Mouse (Mus musculus): ENCODE measurements around the gene Msh2. TPM values are rescaled to one million over a fixed set of nuclear protein-coding genes. Genes with fewer than 3 reads are reported as not detected.
A peak's percentile ranks its signal among the peaks of the same experiment; 100 is the strongest.
"Not testable (repeated sequence)": the region's sequence is repeated elsewhere in the genome, so short reads cannot be mapped to it uniquely, and the experiment has no call there.

The Msh2 gene
- 10 to 100 TPM; 12.8 to 17.1 TPM for total RNA-seq (2021)

DNA sequence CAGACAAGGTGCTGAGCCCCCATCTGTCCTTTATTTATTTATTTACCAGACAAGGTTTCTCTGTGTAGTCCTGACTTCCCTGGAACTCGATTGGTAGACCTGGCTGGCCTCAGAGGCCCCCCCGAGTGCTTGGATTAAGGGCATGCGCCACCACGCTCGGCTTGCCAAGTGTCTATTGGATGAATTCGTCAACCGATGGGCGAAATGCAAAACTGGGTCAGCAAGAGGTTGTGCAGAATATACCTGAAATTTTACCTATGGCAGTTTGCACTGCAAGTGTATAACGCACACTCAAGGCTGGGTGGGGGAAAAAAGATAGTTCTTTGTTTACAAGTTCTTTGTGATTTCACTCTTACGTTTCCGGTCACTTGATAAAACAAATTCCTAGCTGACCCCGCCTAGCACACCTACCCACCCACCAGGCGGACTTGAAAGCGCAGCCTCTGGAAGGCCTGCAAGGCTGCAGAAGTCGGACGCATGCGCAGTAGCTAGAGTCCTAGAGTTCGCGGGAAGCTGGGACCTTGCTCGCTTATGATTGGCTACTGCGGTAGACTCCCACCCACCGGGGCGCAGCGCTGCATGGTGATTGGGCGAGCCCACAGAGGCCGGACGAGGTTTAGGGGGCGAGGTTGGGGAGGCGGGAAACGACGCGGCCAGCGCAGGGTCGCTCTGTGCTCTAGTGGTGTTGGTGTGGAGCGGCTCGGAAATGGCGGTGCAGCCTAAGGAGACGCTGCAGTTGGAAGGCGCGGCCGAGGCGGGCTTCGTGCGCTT is at the start of gene Msh2:
TSS of gene Msh2 (plus strand) at position 441 of the 771 bp plus-strand sequence.
- intact Hi-C loops (cut with DNase I): loop anchor here (10.0 kb wide), 2 partner anchors 207 to 393 kb away; partner anchors contain the start of gene Fbxo11
- peak; percentile 96 for DNase-seq

DNA sequence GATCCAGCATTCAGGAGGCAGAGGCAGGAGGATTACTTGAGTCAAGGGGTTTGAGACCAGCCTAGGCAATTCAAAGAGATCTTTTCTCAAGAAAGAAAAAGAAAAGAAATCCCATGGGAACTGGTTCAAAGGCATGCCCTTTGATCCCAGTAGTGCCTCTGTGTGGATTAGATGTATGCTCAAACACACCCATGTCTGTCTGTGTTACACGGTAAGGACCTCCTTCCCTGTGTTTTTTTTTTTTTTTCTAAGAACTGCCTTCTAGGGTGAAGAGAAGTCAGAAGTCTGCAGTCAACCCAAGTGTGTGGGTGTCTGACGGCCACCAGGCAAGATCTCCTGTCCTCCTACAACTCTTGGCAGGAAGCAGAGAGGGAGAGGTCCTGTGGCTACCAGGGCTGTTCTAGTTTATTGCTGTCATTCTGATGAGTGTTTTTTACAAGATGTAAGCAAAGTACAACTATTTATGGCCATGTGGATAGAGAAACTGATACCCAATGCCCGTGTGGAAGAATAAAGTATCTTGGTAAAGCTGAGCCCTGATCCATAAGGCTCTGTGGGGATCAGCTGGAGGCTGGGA is 46.5 kb upstream of the Msh2 start:
- intact Hi-C loops (cut with DNase I): no loop called here
- DNase-seq: no peak

DNA sequence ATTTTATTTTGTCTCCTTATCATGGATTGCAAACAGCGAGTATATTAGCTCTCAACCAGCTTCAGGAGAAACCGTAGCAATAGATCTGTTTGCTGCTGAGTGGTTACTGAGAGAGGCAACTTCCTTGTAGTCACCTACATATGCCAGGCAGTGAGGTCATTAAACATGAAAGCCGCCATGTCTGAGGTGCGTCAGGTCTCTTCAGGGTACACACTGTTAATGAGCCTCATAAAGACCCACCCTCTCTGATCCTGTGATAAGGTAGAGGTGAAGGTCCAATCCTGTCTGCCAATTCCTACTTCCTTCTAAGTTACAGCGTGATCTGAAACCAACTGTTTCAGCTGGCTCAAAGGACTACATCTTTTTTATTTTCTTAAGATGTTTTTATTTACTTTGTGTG is 44.0 kb upstream of the Msh2 start:
- no peak for DNase-seq
- intact Hi-C loops (cut with DNase I): no loop called here

DNA sequence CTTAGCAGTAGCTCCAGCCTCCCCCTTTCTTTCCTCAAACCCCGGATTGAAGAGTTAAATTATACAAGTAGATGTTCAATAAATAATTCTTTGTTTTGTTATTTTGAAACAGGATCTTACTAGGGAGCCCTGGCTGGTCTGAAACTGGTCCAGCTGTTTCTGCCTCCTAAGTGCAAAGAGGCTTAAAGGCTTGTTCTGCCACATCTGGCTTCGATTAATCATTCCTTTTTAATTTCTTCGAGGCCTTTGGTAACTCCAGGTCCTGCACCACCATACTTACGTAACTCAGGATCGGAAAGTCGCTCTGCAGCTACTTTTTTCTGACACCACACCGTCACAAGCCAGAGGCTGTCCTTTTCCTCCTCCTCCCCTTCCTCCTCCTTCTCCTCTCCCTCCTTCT is 43.4 kb upstream of the Msh2 start:
- no peak for DNase-seq
- intact Hi-C loops (cut with DNase I): no loop called here

DNA sequence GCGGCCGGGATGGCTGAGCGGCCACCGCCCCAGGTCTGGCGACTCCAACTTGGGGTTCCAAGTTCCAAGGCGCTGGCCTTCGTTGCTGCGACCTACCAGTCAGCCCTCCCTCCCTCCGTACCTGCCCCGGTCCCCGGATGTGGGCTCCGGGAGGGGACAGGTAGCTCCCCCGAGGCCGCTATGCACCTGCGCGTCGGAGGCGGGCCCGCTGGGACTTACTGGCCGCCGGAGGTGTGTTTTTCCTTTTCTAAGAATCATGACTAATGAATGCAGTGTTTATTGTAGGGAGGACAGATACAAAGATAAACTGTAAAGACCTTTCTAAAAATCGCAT is 35.1 kb upstream of the Msh2 start:
- intact Hi-C loops (cut with DNase I): no loop called here
- no peak for DNase-seq

DNA sequence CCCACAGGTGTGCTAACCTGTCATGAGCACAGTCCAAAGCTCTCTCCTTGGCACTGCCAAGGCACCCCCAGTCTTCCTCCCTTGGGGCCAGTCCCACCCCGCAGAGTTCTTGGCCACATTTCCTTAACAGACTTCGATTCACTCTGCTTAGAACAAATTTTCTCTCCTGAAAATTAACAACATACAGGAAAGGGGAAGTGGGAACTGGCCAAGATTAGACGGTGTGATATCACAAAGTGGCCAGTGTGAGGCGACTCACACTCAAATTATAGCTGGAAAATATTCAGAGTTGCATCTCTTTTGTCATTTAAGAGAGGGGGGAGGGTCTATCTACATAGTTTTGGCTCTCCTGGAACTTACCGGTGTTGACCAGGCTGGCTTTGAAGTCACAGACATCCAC is 32.9 kb upstream of the Msh2 start:
- intact Hi-C loops (cut with DNase I): no loop called here
- no peak for DNase-seq

DNA sequence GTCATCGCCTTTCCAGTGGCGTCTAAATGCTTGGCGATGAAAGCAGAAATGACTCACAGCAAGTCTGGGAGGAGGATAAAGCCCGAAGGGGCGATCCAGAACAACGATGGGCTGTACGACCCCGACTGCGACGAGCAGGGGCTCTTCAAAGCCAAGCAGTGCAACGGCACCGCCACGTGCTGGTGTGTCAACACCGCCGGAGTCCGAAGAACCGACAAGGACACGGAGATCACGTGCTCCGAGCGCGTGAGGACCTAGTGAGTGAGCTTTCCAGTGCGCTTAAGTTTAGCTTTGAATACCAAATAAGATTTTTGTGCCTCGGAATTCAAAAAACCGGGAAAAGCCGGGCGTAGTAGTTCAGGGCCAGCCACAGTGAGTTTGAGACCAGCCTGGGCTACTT is 31.9 kb upstream of the Msh2 start:
- DNase-seq: no peak
- intact Hi-C loops (cut with DNase I): no loop called here

DNA sequence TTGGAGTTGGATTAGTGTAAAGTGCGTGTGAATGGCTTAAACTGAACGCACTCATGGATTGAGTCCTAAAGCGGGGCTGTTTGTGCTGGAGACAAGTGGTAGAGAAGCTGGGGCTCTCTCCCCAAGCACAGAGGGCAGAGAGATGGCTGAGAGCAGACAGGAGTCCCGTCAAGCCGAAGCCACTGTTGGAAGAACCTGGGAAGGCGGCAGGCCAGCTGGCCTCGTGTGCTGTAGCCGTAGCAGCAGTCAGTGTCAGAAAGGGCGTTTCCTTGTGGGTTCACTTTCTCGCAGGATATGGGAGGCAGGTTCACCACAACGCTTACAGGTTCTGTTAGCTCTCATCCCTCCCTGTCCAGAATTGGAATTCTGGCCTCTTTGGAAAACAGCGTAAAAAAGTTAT is 31.1 kb upstream of the Msh2 start:
- no peak for DNase-seq
- intact Hi-C loops (cut with DNase I): no loop called here

DNA sequence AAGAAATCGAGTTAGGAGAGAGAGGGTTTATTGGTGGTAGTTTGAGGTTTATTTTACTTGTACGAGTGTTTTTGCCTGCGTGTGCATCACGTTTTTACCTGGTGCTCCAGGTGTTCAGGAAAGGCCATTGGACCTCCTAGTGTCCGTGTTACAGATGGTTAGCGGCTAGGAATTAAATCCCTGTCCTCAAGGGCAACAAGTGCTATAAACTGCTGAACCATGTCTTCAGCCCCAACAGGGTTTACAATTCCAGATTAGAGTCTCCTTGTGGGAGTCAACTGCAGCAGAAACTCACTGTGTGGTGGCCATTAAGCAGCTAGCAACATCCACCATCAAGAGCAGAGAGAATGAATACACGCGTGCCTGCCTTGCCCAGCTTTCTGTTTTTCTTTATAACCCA is 29.4 kb upstream of the Msh2 start:
- intact Hi-C loops (cut with DNase I): no loop called here
- no peak for DNase-seq

DNA sequence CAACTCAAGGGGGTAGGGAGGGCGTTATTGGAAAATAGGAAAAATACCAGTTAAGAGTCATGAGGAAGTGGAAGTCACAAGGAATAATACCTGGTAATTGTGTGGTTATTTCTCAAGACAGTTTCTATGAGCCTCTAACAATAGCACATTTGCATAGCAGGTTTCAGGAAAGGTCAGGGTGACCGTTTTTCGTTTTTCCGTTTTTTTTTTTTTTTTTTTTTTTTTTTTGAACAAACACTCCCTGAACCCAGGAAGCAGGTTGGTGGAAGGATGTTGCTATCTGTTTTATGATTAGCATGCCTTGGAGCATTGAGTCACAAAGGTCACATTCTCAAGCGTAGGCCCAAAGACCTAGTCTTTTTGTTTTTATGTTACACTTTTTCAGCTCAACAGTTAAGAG is 16.5 kb upstream of the Msh2 start:
- DNase-seq; intact Hi-C loops (cut with DNase I): not testable (repeated sequence)

DNA sequence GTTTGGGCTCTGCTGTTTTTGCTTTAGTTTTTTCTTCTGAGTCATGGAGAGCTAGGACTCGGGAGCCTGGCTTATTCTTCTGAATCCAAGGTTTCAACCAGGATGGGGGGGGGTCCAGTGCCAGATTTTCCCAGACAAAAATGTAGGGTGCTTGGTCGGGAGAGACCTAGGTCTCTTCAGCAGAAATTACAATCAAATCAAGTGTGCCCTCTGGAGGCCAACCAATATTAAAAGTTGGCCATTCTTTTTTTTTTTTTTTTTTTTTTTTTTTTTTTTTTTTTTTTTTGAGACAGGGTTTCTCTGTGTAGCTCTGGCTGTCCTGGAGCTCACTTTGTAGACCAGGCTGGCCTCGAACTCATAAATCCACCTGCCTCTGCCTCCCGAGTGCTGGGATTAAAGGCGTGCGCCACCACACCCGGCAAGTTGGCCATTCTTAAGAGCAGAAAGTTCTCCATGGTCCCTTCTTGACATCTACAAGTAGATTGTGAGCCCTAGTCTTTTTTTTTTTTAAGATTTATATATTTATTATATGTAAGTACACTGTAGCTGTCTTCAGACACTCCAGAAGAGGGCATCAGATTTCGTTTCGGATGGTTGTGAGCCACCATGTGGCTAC is 10.1 kb upstream of the Msh2 start:
- not testable (repeated sequence) for DNase-seq
- intact Hi-C loops (cut with DNase I): loop anchor here (2.0 kb wide), 1 partner anchor 59 kb away; no protein-coding TSS in a partner anchor

DNA sequence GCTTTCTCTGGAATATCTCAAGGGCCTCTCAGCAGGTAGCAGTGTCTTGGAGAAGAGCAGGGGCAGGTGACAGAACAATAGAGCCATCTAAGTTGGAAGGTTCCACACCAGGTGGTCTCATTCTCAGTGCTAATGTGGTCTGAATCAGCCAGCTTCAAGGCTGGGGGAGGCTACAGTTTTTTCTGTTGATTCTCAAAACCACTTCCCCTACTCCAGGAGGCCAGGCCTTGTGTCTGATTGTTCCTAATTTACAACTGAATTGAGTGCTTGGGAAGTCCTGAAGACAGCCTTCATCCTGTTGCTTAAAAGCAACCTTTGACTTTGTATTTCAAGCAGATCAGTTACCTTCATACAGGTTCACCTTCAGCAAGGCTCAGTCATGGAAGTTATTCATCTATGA is 7.9 kb upstream of the Msh2 start:
- intact Hi-C loops (cut with DNase I): no loop called here
- DNase-seq: no peak

DNA sequence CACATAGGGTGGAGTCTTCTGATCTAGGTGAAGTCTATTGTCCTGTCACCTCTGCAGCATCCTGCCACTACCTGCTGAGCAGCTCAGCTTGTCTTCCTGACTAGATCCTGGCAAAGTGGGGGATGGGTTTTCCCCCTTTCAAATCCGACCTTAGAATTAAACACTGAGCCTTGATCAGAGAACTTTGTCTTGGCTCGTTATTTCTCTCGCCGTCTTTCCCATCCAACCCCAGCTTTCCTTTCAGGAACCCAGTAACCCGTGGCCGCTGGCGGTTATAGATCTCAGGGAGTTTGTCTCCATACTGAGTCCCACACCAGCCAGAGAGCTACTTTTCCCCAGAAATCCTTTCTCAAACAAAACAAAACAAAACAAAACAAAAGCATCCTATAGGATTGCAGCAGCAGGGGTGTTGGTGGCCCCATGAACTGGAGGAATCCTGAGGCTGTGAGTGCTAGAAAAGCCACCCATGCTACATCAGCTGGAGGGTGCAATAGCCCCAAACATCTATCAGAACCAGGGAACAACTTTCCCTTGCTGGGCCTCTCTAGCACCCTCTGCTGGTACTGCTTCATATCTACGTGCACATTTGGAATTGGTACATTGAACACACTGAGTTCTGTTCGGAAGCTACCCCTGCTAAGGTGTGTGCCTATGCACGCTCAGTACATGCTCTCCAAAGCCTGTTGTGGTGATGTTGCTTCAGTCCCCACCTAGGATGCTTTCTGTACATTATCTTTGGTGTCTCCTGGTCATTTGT is 6.9 kb upstream of the Msh2 start:
- intact Hi-C loops (cut with DNase I): loop anchor here (5.0 kb wide), 1 partner anchor 348 kb away; no protein-coding TSS in a partner anchor
- DNase-seq: peak; percentile 53 to 65

DNA sequence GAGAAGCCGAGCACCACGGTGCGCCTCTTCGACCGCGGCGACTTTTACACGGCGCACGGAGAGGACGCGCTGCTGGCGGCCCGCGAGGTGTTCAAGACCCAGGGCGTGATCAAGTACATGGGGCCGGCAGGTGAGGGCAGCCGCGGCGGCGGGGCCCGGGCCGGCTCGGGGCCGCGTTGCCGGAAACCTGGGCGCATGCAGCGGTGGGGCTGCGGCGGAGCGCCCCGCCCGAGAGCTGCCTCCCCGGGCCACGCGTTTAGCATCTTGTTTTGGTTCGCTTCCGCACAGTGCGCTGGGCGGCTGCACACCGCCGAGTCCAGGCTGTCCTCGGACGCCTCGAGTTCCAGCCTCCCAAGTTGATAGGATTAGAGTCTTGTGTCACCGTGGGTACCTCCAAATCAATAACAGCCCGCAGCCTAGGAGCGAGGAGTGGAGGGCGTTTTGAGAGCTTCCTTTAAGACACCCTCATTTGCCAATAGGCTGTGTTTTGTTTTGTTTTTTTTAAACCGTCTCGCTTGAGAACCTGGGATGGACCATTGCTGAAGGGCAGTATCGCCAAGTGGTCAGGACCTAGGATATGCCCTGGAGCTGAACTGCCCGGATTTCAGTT is 652 bp downstream of the Msh2 start:
- peak in 1 of 2 experiments; percentile 50 for DNase-seq
- intact Hi-C loops (cut with DNase I): loop anchor here (10.0 kb wide), 2 partner anchors 208 to 392 kb away; partner anchors contain the start of gene Fbxo11

DNA sequence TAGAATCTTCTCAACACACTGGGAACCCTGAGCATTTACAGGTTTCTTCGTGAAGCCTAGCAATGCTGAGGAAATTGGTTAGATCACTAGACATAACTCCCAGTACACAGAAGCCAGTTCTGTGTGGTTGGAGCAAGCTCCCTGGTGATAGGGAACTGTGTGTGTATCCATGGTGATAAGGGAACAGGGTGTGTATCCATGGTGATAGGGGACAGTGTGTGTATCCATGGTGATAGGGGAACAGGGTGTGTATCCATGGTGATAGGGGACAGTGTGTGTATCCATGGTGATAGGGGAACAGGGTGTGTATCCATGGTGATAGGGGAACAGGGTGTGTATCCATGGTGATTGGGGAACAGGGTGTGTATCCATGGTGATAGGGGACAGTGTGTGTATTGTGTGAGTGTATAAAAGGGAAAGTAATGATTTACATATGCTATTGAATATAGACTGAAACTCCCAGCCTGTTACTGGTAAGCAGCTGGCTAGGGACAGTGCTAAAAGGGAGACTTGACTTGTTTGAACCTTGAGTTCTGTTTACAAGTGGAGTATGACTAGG is 4.9 kb downstream of the Msh2 start:
- DNase-seq: not testable (repeated sequence)
- intact Hi-C loops (cut with DNase I): loop anchor here (10.0 kb wide), 2 partner anchors 212 to 388 kb away; partner anchors contain the start of gene Fbxo11

DNA sequence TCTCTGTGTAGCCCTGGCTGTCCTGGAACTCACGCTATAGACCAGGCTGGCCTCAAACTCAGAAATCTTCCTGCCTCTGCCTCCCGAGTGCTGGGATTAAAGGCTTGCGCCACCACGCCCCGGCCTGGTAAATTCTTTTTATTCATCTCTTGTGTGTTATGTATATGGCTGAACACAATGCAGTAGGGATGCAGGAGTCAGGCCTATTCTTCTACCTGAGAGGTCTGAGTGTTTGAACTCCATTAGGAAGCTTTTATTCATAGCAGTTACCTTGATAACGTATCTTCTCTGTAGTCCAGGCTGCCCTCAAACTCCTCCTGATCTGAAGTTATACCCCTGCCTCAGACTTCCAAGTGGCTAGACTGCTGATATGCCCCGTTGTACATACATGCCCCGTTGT is 5.5 kb downstream of the Msh2 start:
- DNase-seq: no peak
- intact Hi-C loops (cut with DNase I): loop anchor here (10.0 kb wide), 2 partner anchors 213 to 387 kb away; partner anchors contain the start of gene Fbxo11

DNA sequence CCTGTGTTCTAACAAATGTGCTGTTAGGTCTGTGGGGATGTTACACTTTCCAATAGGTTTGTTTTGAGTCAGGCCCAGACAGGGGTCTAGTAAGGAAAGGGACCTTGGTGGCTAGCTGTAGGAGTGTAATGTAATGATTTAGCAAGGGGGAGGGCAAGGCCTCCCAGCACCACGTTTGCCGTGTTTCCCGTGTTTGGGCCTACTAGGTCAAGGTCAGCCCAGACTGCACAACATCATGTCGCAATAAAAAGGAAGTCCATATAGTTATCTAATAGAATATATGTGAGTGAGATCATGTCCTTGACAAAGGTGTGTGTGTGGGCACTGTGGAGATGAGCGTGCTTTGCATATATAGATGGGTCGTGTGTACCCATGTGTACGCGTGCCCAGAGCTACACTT is 17.1 kb downstream of the Msh2 start:
- intact Hi-C loops (cut with DNase I): no loop called here

DNA sequence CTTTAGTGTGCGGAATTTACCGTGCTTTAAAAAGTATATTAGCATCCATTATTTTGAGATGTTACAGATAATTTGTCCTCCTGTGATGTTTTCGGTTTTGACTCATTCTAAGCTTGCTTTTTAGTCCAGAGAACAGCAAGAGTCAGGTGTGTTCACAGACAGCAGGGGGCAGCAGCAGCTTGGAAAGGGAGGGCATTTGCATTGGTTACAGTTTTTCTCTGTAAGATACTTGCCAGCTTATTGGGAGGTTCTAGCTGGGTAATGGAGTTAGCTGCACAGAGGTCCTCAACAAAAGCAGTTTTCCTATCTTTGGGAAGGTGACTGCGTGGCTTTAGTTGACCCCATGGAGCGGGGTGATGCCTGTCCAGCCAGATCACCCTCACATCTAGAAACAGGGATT is 19.8 kb downstream of the Msh2 start:
- peak; percentile 51 to 66 for DNase-seq
- intact Hi-C loops (cut with DNase I): loop anchor here (1.0 kb wide), 1 partner anchor 257 kb away; no protein-coding TSS in a partner anchor

More for the DNA sequence above, 17.1 kb downstream of the Msh2 start:
- no peak for DNase-seq

DNA sequence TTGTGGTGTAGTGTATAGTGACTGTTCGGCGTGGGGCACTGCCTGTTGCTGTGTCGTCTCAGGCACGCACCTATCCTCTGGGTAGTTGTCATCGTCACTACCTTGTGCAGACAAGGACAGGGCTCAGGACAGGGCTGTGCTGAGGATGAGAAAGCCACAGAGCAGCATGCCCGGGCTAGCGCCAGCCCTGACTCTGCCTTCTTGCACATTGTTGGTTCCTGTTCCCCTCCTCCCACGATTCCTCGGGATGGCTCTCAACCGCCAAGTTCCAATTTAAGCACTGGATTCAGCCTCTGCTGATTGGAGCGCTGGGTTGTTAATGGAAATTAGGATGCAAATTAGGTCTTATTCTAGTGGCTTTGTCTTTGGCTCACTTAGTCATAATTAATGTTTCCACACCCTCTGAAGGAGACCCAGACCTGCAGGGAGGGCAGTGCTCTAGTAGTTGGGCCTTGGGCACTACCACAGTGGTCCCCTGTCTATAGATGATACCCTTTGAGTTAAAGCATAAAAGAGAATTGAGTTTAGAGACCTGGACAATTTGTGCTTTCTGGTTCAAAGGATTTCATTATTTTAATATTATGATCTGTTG is 23.8 kb downstream of the Msh2 start:
- intact Hi-C loops (cut with DNase I): no loop called here

DNA sequence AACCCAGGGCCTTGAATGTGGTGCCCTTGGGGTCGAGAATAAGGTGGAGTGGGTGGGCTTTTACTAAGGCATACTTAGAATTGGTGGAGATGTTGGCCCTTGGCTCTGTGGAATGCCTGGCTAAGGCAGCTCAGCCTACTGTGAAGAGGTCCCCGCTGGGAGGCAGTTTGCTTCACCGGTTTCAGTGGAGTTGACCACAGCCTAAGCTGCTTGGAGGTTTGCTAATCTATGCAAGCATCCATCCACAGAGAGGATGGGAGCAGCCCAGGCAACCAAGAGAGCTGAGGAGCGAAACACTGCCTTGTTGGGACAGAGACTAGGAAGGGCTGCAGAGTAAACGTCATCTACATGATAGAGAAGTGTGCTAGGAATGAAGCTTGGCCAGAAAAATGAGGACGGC is 24.7 kb downstream of the Msh2 start:
- DNase-seq: no peak
- intact Hi-C loops (cut with DNase I): no loop called here

More for the DNA sequence above, 23.8 kb downstream of the Msh2 start:
- DNase-seq: no peak
